Mouse (Mus musculus) erythroblast, embryonic 14.5 days (primary cell): ENCODE measurements around the gene Pde10a.

ENCODE experiments used
- GATA1 ChIP-seq: IDR thresholded peaks from 2 replicates; pipeline ENCODE4 v1.6.1; 2012; ENCODE audit warnings: low read length, inconsistent platforms, mixed read lengths
- TAL1 ChIP-seq: IDR thresholded peaks from 3 replicates; pipeline ENCODE4 v1.6.1; 2012; ENCODE audit warnings: low read length, inconsistent platforms, mixed read lengths

DNA sequence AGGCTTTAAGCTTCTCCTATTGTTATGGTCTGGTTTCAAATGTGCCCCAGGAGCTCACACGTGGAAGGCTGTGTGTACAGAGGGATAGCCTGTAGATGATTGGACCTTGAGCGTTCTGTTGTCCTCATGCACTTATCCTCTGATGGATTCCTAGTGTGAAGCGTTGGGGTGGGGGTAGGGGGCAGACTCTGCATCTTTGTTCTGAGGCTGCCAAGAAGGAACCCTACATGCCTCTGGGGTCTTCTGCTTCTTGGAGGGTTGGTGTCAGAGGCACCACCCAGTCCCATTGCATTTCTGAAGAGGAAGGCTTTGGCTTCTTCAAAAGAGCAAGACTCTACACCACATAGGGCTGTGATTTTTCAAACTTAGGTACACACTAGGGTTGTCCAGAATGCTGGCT, 28.4 kb downstream of the Pde10a start:
- TF ChIP-seq GATA1 (no peak), TAL1 (no peak)
